Mouse (Mus musculus): ENCODE data around the gene Znhit1. TPM values are rescaled to one million over a fixed set of nuclear protein-coding genes. Genes with fewer than 3 reads are reported as not detected.
A peak's percentile ranks its signal among the peaks of the same experiment; 100 is the strongest.

Znhit1 gene
- polyA plus RNA-seq, 1 experiment, result 101 TPM

DNA sequence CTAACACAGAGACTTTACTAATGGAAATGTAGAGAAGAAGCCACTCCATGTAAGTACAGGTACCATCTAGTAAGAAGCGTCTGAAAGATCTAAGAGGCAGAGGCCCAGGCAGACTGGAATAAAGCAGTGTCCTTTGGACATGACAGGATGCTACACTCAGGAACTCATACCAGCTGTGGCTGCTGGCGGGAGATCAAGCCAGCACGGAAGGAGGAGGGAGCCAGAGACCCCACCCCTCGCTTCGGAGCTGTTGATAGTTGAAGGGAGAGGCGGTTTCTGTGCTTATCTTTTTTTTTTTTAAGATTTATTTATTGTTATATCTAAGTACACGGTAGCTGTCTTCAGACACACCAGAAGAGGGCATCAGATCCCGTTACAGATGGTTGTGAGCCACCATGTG is 19.5 kb upstream of the Znhit1 start:
- Histone ChIP-seq H3K27ac (replicated peaks; ENCODE audit: low read depth, low read length) (no peak overlapping the region), H3K4me3 (ENCODE audit: insufficient read depth, low read depth, low read length) (no peak overlapping the region), H3K4me1 (ENCODE audit: control insufficient read depth, insufficient read depth, insufficient read length, low read length) (no peaks in the 10 kb centered on the region)

DNA sequence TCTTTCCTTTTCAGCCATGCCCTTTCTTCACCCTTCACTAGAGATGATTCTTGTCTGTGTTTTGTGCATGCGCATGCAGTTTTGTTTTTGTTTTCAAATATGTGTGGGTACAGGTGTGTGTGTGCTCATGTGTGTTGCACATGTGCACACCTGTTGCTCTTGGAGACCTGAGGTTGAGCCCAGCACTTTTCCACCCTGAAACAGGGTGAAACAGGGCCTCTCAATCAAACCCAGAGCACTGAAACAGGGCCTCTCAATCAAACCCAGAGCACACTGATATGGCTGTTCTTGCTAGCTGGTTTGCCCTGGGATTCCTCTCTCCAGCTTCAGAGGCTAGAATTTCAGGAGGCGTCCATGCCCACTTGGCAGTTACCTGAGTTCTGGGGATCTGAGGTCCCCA is 12.8 kb upstream of the Znhit1 start:
- Histone ChIP-seq H3K4me3 (ENCODE audit: insufficient read depth, low read depth, low read length) (no peak overlapping the region), H3K4me1 (ENCODE audit: control insufficient read depth, insufficient read depth, insufficient read length, low read length) (no peaks in the 10 kb centered on the region), H3K27ac (replicated peaks; ENCODE audit: low read depth, low read length) (no peak overlapping the region)

DNA sequence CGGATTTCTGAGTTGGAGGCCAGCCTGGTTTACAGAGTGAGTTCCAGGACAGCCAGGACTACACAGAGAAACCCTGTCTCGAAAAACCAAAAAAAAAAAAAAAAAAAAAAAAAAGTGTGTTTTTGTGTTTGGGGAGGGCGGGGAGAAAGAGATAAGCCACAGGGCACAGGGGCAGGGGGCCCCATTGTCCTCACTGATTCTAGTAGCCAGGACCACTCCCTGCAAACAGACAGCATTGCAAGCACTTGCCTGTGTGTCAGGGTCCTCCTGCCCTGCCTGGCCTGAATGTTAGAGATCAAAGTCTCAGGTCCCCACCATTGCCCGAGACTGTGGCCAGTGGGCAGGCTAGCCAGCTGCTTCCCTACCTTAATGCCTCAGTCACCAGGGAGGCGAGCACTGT is 11.6 kb upstream of the Znhit1 start:
- no peaks in the 10 kb centered on the region for H3K4me1 ChIP-seq (ENCODE audit: control insufficient read depth, insufficient read depth, insufficient read length, low read length)
- H3K27ac ChIP-seq (replicated peaks; ENCODE audit: low read depth, low read length), result no peak overlapping the region
- H3K4me3 ChIP-seq (ENCODE audit: insufficient read depth, low read depth, low read length), result no peak overlapping the region

DNA sequence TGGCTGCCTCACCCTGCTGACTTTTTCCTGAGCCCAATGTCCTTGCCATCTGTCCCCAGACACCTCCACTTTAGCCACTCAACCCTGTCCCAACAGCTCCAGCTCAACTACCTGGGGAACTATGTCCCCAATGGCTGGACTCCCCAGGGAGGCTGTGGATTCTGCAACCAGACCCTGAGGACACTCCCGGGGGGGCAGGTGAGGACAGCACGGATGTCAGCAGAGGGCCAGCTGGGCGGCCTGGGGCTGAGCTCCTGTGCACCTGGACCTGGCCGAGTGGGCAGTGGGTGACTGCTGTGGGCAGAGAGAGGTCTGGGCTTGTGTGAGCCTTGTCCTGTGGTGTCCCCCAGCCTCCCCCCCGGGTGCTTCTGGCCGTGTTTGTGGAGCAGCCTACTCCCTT is 2.0 kb upstream of the Znhit1 start:
- Histone ChIP-seq H3K4me1 (ENCODE audit: control insufficient read depth, insufficient read depth, insufficient read length, low read length) (peaks cover 2% of the 10 kb centered on the region; the same call in 1 of the 2 replicates), H3K27ac (replicated peaks; ENCODE audit: low read depth, low read length) (no peak overlapping the region), H3K4me3 (ENCODE audit: insufficient read depth, low read depth, low read length) (no peak overlapping the region)

DNA sequence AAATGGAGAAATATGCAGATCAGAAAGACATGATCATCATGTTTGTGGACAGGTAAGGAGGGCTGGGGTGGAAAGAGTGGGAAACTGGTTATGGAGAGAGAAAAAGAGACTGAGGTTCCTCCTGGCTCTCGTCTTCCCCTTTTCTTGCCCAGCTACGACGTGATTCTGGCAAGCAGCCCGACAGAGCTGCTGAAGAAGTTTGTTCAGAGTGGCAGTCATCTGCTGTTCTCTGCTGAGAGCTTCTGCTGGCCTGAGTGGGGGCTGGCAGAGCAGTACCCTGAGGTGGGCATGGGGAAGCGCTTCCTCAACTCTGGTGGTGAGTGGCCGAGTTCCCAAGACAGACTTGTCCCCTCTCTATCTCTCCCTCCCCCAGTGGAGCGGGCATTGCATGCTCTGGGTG is 599 bp upstream of the Znhit1 start:
- peak overlapping the region; percentile 79 for H3K4me3 ChIP-seq (ENCODE audit: insufficient read depth, low read depth, low read length)
- H3K4me1 ChIP-seq (ENCODE audit: control insufficient read depth, insufficient read depth, insufficient read length, low read length), result peaks cover 2% of the 10 kb centered on the region; the same call in 1 of the 2 replicates
- no peak overlapping the region for H3K27ac ChIP-seq (replicated peaks; ENCODE audit: low read depth, low read length)

DNA sequence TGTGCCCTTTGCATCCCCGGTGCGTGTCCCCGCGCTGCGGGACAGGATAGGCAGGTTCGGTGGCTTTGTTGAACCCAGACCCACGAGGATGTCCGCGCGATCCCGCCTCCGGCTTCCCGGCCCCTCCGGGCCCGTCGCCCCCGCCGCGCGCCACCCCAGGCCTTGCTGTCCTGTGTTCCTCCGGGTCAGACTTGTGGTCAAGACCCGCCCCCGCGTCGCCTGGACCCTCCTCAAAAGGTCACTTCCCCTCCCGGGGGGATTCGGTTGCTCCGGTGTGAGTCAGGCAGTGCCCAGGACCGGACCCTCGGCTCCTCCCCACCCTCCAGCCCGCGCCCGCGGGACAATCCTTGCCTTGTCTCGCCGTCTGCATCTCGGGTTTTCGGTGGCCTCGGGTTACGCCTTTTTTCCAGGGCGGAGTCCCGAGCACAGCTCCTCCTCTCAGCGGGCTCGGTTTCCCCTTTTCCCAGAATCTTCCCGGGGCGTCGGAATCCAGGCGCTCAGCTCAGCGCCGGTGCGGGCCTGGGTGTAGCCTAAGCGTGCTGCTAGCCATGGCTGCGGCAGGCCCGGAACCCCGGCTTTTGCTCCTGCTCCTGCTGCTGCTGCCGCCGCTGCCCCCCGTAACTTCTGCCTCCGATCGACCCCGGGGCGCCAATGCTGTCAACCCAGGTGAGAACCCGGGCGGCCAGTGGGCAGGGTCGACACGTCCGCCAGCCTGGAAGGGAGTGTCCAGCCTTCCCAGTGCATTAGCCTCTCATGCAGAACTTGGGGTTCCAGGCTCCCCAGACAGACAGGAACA is 485 bp downstream of the Znhit1 start:
- Histone ChIP-seq H3K4me3 (ENCODE audit: insufficient read depth, low read depth, low read length) (peak overlapping the region; percentile 79), H3K27ac (replicated peaks; ENCODE audit: low read depth, low read length) (peak overlapping the region; percentile 82), H3K4me1 (ENCODE audit: control insufficient read depth, insufficient read depth, insufficient read length, low read length) (peaks cover 2% of the 10 kb centered on the region; the same call in 1 of the 2 replicates)

DNA sequence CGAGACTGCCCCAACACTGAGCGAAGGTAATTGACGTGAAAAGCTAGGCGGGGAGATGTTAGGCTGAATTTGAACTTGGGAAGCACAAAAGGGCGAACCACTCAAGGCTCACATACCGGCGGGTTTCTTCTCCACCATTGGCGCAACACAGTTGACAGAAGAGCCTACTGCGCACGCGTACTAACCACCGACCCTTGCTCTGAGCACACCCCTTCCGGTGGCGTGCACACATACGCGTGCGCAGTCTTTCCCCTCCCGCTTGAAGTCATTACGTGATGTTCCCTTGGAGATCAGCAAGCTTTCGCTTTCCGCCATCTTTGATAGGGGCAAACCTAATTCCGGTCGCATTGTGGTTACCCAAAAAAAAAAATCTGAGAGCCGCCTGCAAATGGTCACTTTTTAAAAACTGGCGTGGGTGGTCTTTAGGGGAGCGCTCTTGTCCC is 1.1 kb downstream of the Znhit1 start, which contains the start of gene Plod3:
Gene Plod3 (plus strand): TSS at position 325 of the 443 bp plus-strand sequence.
- peak within 1 kb of the TSS; percentile 84 for H3K27ac ChIP-seq (replicated peaks; ENCODE audit: low read depth, low read length)
- peaks cover 2% of the 10 kb centered on the region; the same call in 1 of the 2 replicates for H3K4me1 ChIP-seq (ENCODE audit: control insufficient read depth, insufficient read depth, insufficient read length, low read length)
- H3K4me3 ChIP-seq (ENCODE audit: insufficient read depth, low read depth, low read length), result peak within 1 kb of the TSS; percentile 83

DNA sequence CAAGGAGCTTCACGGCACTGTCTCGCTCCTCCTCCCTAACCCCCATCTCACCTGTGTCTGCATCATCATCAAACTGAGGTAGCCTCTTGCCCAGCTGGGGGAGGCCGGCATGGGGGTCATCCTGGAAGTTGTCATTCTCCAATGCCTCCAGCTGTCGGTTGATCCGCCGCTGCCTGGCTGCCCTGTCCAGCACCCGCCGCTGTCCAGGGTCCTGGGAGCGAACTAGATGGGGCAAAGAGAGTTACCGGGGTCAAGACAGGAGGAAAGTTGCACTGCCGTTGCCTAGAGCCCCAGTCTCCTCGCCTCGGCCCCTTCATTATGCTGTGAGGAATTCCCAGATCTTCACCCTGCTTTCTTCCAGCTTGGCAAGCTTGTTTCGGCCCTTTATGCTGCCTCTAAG is 3.0 kb downstream of the Znhit1 start:
- Histone ChIP-seq H3K4me1 (ENCODE audit: control insufficient read depth, insufficient read depth, insufficient read length, low read length) (peaks cover 2% of the 10 kb centered on the region; the same call in 1 of the 2 replicates), H3K4me3 (ENCODE audit: insufficient read depth, low read depth, low read length) (no peak overlapping the region), H3K27ac (replicated peaks; ENCODE audit: low read depth, low read length) (no peak overlapping the region)

DNA sequence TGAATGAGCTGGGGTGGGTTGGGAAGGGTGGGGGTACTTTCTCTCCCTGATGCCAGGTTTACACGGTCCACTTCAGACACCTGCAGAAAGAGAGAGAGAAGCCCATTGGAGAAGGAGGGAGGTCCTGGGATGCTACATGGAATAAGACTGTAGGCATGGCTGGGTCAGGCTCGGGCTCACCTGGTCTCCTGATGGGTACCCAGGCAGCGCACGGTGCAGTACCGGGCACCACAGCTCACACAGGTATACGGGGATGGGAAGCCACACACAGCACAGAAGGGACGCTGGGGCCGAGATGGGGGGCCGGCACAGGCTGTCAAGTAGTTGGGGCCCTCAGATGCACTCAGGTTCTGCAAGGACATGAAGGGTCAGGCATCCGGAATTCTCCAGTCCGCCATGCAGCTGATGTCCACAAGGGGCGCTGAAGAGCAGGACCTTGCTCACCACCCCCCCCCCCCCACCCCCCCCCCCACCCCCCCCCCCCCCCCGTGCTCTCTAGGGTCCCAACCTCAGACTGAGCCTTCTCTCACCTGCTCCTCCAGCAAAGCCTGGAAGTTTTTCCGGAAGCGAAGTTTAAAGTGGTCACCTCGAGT is 5.4 kb downstream of the Znhit1 start:
- H3K4me3 ChIP-seq (ENCODE audit: insufficient read depth, low read depth, low read length), result no peak overlapping the region
- no peaks in the 10 kb centered on the region for H3K4me1 ChIP-seq (ENCODE audit: control insufficient read depth, insufficient read depth, insufficient read length, low read length)
- no peak overlapping the region for H3K27ac ChIP-seq (replicated peaks; ENCODE audit: low read depth, low read length)

DNA sequence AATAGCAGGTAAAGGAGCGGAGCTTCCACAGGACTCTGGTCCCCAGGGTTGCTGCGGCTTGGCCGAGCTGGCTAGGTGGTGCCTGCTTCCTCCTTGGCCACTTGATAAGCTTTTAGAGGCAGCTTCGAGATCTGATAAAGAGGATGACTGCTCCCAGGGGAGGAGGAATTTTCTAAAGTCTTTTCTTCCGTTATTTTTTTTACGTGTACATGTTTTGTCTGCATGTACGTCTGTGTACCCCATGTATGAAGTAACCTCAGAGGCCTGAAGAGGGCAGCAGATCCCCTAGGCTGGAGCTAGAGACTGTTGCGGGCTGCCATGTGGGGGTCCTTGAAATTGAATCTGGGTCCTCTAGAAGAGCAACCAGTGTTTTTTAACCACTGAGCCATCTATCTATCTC is 6.8 kb downstream of the Znhit1 start:
- Histone ChIP-seq H3K4me1 (ENCODE audit: control insufficient read depth, insufficient read depth, insufficient read length, low read length) (no peaks in the 10 kb centered on the region), H3K27ac (replicated peaks; ENCODE audit: low read depth, low read length) (no peak overlapping the region), H3K4me3 (ENCODE audit: insufficient read depth, low read depth, low read length) (no peak overlapping the region)

DNA sequence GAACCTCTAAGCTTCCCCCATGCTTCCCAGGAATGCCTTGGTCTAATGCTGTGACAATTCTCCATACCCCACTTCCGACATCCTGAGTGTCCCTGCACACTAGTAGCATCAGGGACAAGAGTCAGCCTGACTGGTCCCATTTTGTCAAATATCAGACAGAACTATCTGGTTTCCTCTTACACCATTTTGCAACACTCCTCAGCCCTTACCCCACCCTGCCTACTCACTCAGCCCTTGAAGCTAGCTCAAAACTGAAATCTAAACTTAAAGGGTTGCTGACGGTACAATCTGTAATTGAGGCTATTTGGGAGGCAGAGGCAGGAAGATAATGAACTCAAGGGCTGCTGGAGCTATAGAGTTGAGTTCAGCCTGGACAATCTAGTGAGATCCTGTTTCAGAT is 8.1 kb downstream of the Znhit1 start:
- no peaks in the 10 kb centered on the region for H3K4me1 ChIP-seq (ENCODE audit: control insufficient read depth, insufficient read depth, insufficient read length, low read length)
- no peak overlapping the region for H3K27ac ChIP-seq (replicated peaks; ENCODE audit: low read depth, low read length)
- no peak overlapping the region for H3K4me3 ChIP-seq (ENCODE audit: insufficient read depth, low read depth, low read length)

DNA sequence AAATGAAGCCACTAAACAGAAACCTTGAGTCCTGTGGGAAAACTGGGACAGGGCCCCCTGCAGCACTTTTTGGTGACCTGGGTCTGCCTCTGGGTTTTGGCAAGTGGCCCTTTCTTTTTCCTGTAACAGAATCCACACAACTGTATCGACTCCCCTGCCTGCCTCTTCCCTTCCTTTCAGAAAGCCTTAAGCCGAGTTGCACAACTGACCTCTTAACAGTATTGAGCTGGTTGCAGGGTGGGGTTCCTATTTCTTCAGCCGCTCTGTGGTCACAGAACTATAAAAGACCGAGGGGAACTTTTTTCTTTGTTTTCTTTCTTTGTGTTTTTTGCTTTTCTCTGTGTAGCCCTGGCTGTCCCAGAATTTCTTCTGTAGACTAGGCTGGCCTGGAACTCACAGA is 10.1 kb downstream of the Znhit1 start:
- Histone ChIP-seq H3K4me1 (ENCODE audit: control insufficient read depth, insufficient read depth, insufficient read length, low read length) (no peaks in the 10 kb centered on the region), H3K4me3 (ENCODE audit: insufficient read depth, low read depth, low read length) (no peak overlapping the region), H3K27ac (replicated peaks; ENCODE audit: low read depth, low read length) (no peak overlapping the region)

DNA sequence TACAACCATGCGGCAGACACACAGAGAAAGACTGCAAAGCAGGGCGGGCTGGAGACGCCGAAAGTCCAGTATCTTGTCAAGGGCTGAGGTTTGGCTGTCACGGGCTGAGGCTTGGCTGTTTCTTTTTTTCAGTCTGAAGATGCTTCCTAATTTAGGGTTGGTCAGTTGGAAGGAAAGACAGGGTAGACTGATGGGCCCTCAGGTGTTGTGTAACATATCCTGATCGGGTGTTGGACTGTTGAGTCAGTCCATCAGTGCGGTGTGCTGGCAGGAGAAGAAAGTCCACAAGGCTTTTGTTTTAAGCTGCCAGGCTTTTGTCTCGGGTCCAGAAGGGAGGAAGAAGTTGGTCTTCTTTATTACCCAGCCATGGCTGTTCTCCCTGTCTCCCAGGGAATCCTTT is 14.2 kb downstream of the Znhit1 start:
- H3K27ac ChIP-seq (replicated peaks; ENCODE audit: low read depth, low read length), result no peak overlapping the region
- H3K4me3 ChIP-seq (ENCODE audit: insufficient read depth, low read depth, low read length), result no peak overlapping the region
- no peaks in the 10 kb centered on the region for H3K4me1 ChIP-seq (ENCODE audit: control insufficient read depth, insufficient read depth, insufficient read length, low read length)

DNA sequence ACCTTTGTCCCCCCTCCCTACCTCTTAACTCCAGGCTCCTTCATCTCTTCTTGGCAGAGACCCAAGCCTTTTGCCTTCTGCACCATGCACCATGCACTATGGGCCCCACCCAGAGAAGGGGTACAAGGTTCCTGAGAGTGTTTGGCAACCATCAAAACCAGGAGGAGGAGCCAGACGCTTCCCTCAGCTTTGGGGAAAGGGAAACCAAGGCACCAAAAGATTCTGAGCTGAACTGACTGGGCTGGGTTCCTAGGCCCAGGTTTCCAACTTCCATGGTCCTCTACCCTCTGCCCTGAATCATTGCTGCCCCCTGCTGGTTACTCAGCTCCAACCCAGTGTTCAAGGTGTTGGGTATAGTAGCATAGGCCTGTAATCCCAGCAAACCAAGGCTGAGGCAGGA is 17.1 kb downstream of the Znhit1 start:
- peaks cover 7% of the 10 kb centered on the region for H3K4me1 ChIP-seq (ENCODE audit: control insufficient read depth, insufficient read depth, insufficient read length, low read length)
- H3K4me3 ChIP-seq (ENCODE audit: insufficient read depth, low read depth, low read length), result no peak overlapping the region
- H3K27ac ChIP-seq (replicated peaks; ENCODE audit: low read depth, low read length), result no peak overlapping the region

DNA sequence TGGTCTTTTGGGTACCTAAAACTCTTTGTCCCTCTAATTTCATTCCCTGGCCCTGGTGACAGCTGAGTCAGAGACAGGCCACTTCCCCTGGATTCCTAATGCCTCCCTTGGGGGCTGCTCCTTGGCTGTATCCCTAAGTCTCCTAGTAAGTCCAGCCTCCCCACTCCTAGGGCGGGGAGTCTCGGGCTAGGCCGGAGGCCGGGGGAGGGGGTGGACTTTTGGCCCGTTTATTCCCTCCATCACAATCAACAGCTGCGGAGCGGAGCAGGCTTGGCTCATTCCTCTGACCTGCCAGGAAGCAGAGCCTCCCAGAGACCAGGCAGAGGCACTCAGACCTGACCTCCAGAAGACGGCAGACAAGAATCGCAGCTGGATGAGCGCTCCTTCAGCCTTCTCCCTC is 20.2 kb downstream of the Znhit1 start:
- Histone ChIP-seq H3K4me1 (ENCODE audit: control insufficient read depth, insufficient read depth, insufficient read length, low read length) (peaks cover 10% of the 10 kb centered on the region), H3K27ac (replicated peaks; ENCODE audit: low read depth, low read length) (peak overlapping the region; percentile 100), H3K4me3 (ENCODE audit: insufficient read depth, low read depth, low read length) (peak overlapping the region; percentile 69)
